Mouse (Mus musculus) G1E (cell line): ENCODE results near the gene Tspan8. TPM values are rescaled to one million over a fixed set of nuclear protein-coding genes. Genes with fewer than 3 reads are reported as not detected.

ENCODE experiments used
- ATAC-seq: 2 replicates; pipeline ENCODE4 v1.8.0; 2016; ENCODE audit warnings: mild to moderate bottlenecking; ENCODE audit not compliant: insufficient number of reproducible peaks, poor library complexity, low FRiP score, severe bottlenecking; ENCODE audit errors: extremely low read depth
- DNase-seq: peaks from one replicate; pipeline ENCODE4 v3.0.0; 2012; ENCODE audit warnings: low spot score
- H3K27me3 ChIP-seq: 2 replicates; pipeline ENCODE4 v1.6.1; 2012; ENCODE audit warnings: mild to moderate bottlenecking, low read length, inconsistent platforms; ENCODE audit not compliant: insufficient read depth
- H3K36me3 ChIP-seq: replicated peaks from 2 replicates; pipeline ENCODE3; 2012; ENCODE audit warnings: mild to moderate bottlenecking, inconsistent platforms
- H3K4me1 ChIP-seq: 2 replicates; pipeline ENCODE4 v1.6.1; 2012; ENCODE audit warnings: low read depth, low read length, inconsistent platforms, mixed read lengths; ENCODE audit not compliant: insufficient read depth
- H3K4me3 ChIP-seq: 2 replicates; pipeline ENCODE4 v1.5.1; 2012; ENCODE audit warnings: low read depth, mild to moderate bottlenecking, inconsistent platforms, low read length, moderate library complexity, mixed read lengths
- H3K9me3 ChIP-seq: replicated peaks from 2 replicates; pipeline ENCODE4 v1.6.1; 2012; ENCODE audit warnings: inconsistent platforms
- CTCF ChIP-seq: IDR thresholded peaks from 2 replicates; pipeline ENCODE4 v1.5.1; 2012; ENCODE audit warnings: low read depth, low read length, inconsistent platforms, mixed read lengths
- GATA1 ChIP-seq: IDR thresholded peaks from 2 replicates; pipeline ENCODE4 v1.6.1; 2012; ENCODE audit warnings: borderline replicate concordance, low read length, inconsistent platforms, mixed read lengths
- GATA2 ChIP-seq: IDR thresholded peaks from 2 replicates; pipeline ENCODE4 v1.6.1; 2012; ENCODE audit warnings: low read depth, low read length, inconsistent platforms, borderline replicate concordance
- POLR2AphosphoS5 ChIP-seq: IDR thresholded peaks from 2 replicates; pipeline ENCODE4 v1.6.1; 2012; ENCODE audit warnings: low read depth, low read length, inconsistent platforms; ENCODE audit not compliant: insufficient replicate concordance
- TAL1 ChIP-seq: conservative IDR thresholded peaks from 2 replicates; pipeline ENCODE4 v1.6.1; 2012; ENCODE audit warnings: low read depth, low read length, inconsistent platforms, mixed read lengths
- polyA plus RNA-seq: library from polyadenylated mRNA; stranded (reverse); fragments of >175 nt; gene quantifications from 2 replicates; pipeline ENCODE4 v1.2.3, GENCODE M21; 2012
- total RNA-seq, 2 experiments: library from RNA; stranded (forward) in 1 of 2; stranded (reverse) in 1 of 2; fragments of 200-1000 nt in 1 of 2; fragments of >200 nt in 1 of 2; fragmentation: Nextera tagmentation in 1 of 2; gene quantifications; 2 replicates each; pipeline ENCODE4 v1.2.3; 2014 to 2017

The Tspan8 gene
- total and polyA plus RNA-seq, 3 experiments, result 16.2 TPM; not detected in 2

GRCm38 (mm10) chr10:115861967-115862366 lies 45.3 kb downstream of the Tspan8 start:
- no peak for TF ChIP-seq CTCF
- no peak overlapping the region for H3K4me3 ChIP-seq
- no peak for DNase-seq
- no peaks in the 10 kb centered on the region for H3K36me3 ChIP-seq
- ATAC-seq, result no peak
- H3K27me3 ChIP-seq, result no peaks in the 10 kb centered on the region
- H3K4me1 ChIP-seq, result no peaks in the 10 kb centered on the region
- H3K9me3 ChIP-seq, result peaks cover 25% of the 10 kb centered on the region

GRCm38 (mm10) chr10:115882757-115883156 lies 66.1 kb downstream of the Tspan8 start:
- no peaks in the 10 kb centered on the region for H3K27me3 ChIP-seq
- ATAC-seq, result no peak
- H3K9me3 ChIP-seq, result peaks cover 26% of the 10 kb centered on the region
- H3K4me3 ChIP-seq, result no peak overlapping the region
- no peak for DNase-seq
- TF ChIP-seq POLR2AphosphoS5 (no peak), GATA1 (no peak), CTCF (no peak), TAL1 (no peak), GATA2 (no peak)
- H3K4me1 ChIP-seq, result no peaks in the 10 kb centered on the region
- no peaks in the 10 kb centered on the region for H3K36me3 ChIP-seq

GRCm38 (mm10) chr10:115891924-115892323 lies 75.3 kb downstream of the Tspan8 start:
- Histone ChIP-seq H3K36me3 (no peaks in the 10 kb centered on the region), H3K9me3 (peaks cover 26% of the 10 kb centered on the region), H3K27me3 (no peaks in the 10 kb centered on the region), H3K4me1 (no peaks in the 10 kb centered on the region), H3K4me3 (no peak overlapping the region)
- no peak for DNase-seq
- TF ChIP-seq POLR2AphosphoS5 (no peak), CTCF (no peak)
- no peak for ATAC-seq

GRCm38 (mm10) chr10:115892973-115893372 lies 76.3 kb downstream of the Tspan8 start:
- no peak for ATAC-seq
- Histone ChIP-seq H3K9me3 (peaks cover 30% of the 10 kb centered on the region), H3K36me3 (no peaks in the 10 kb centered on the region), H3K27me3 (no peaks in the 10 kb centered on the region), H3K4me3 (no peak overlapping the region), H3K4me1 (no peaks in the 10 kb centered on the region)
- no peak for DNase-seq
- no peak for TF ChIP-seq TAL1
- TF ChIP-seq POLR2AphosphoS5, result no peak
- TF ChIP-seq GATA1, result no peak
- TF ChIP-seq GATA2, result no peak

- H3K4me3 ChIP-seq, result no peak overlapping the region
- TF ChIP-seq TAL1 (no peak), GATA1 (no peak), POLR2AphosphoS5 (no peak), CTCF (no peak), GATA2 (no peak)
- H3K27me3 ChIP-seq, result no peaks in the 10 kb centered on the region
- no peaks in the 10 kb centered on the region for H3K4me1 ChIP-seq
- DNase-seq (no peak), ATAC-seq (no peak)
- H3K9me3 ChIP-seq, result peaks cover 32% of the 10 kb centered on the region
- H3K36me3 ChIP-seq, result no peaks in the 10 kb centered on the region
These were observed 77.4 kb downstream of the Tspan8 start for GRCm38 (mm10) chr10:115894045-115894444.

- Histone ChIP-seq H3K27me3 (no peaks in the 10 kb centered on the region), H3K9me3 (peaks cover 28% of the 10 kb centered on the region), H3K4me1 (no peaks in the 10 kb centered on the region), H3K4me3 (no peak overlapping the region), H3K36me3 (no peaks in the 10 kb centered on the region)
- ATAC-seq, result no peak
- TF ChIP-seq GATA2 (no peak), TAL1 (no peak), GATA1 (no peak), POLR2AphosphoS5 (no peak), CTCF (no peak)
- no peak for DNase-seq
These were observed 80.1 kb downstream of the Tspan8 start for GRCm38 (mm10) chr10:115896764-115897163.

- DNase-seq (no peak), ATAC-seq (no peak)
These were observed 80.6 kb downstream of the Tspan8 start for GRCm38 (mm10) chr10:115897235-115897634.

More at GRCm38 (mm10) chr10:115897235-115897634, 80.6 kb downstream of the Tspan8 start:
- no peak for TF ChIP-seq CTCF
- no peak for TF ChIP-seq GATA2
- TF ChIP-seq TAL1, result no peak
- TF ChIP-seq POLR2AphosphoS5, result no peak
- no peak for TF ChIP-seq GATA1
- H3K27me3 ChIP-seq, result no peaks in the 10 kb centered on the region
- no peak overlapping the region for H3K4me3 ChIP-seq
- H3K9me3 ChIP-seq, result peaks cover 28% of the 10 kb centered on the region
- no peaks in the 10 kb centered on the region for H3K36me3 ChIP-seq
- no peaks in the 10 kb centered on the region for H3K4me1 ChIP-seq

Other genes starting within 250 kb of the Tspan8 start
- not detected in 2 replicates for gene A930009A15Rik, start 246.8 kb upstream of the Tspan8 start, total RNA-seq (2014; fragmentation: Nextera tagmentation)
- not detected in 2 replicates for gene A930009A15Rik, start 246.8 kb upstream of the Tspan8 start, total RNA-seq (2017)
- gene A930009A15Rik, start 246.8 kb upstream of the Tspan8 start, polyA plus RNA-seq, result not detected in 2 replicates
- gene Lgr5, start 229.1 kb upstream of the Tspan8 start, total RNA-seq (2014; fragmentation: Nextera tagmentation), result not detected in 2 replicates
- gene Lgr5, start 229.1 kb upstream of the Tspan8 start, total RNA-seq (2017), result 0.11 and 0.17 TPM in 2 replicates
- 0.03 TPM in 1 of 2 replicates, not detected in the other for gene Lgr5, start 229.1 kb upstream of the Tspan8 start, polyA plus RNA-seq
- gene Ptprr, start 201.4 kb downstream of the Tspan8 start, total RNA-seq (2014; fragmentation: Nextera tagmentation), result not detected in 2 replicates
- gene Ptprr, start 201.4 kb downstream of the Tspan8 start, total RNA-seq (2017), result 0.06 and 0.11 TPM in 2 replicates
- gene Ptprr, start 201.4 kb downstream of the Tspan8 start, polyA plus RNA-seq, result not detected in 2 replicates